Comparison of ENCODE assay signal across 32 mouse cellular contexts in genomic region chr9:50561145-50561917, GRCm38 (mm10). TPM values are rescaled to one million over a fixed set of nuclear protein-coding genes. Genes with fewer than 3 reads are reported as not detected.
DNase-seq lines count a peak whose midpoint lies in the region; ATAC-seq and TF ChIP-seq lines count a peak whose summit lies in the region.
"Had no signal": no experiment of that assay in that cellular context is flagged by ENCODE, and none has a peak within 500 bp of the region (broad histone marks: within the 10 kb centered on the region; RNA-seq: fewer than 3 reads in every experiment).

Gene Tex12 (minus strand): TSS chr9:50561325.

- H3K27me3 ChIP-seq in kidney, adult 2 months (replicated peaks; ENCODE audit: control insufficient read depth, insufficient read depth, low read length), result no peaks in the 10 kb centered on the region
- no peaks in the 10 kb centered on the region for H3K27me3 ChIP-seq in intestine, embryonic 16.5 days (replicated peaks; ENCODE audit: control insufficient read depth, insufficient read depth, low read length)
- H3K27me3 ChIP-seq: hindbrain, embryonic 15.5 days had no signal

- TF ChIP-seq POLR2A in kidney, adult 2 months (IDR thresholded peaks at IDR 0.05; ENCODE audit: low read depth, low read length), result no peak

- H3K27ac ChIP-seq in kidney, adult 2 months (ENCODE audit: insufficient read depth, low read depth, low read length), result no peak within 1 kb of the TSS
- H3K27ac ChIP-seq in ES-E14 (ENCODE audit: insufficient read depth, low read depth, low read length, poor library complexity, severe bottlenecking), result no peak within 1 kb of the TSS
- peak within 1 kb of the TSS; percentile 73 for H3K27ac ChIP-seq in intestine, embryonic 16.5 days (ENCODE audit: low read length)
- H3K27ac ChIP-seq: forebrain, embryonic 10.5 days; heart, embryonic 15.5 days; hindbrain, embryonic 15.5 days; kidney, postnatal 0 days; limb, embryonic 10.5 days; stomach, postnatal 0 days had no signal

- H3K4me1 ChIP-seq in kidney, adult 2 months (ENCODE audit: control insufficient read depth, insufficient read depth, low read length), result no peaks in the 10 kb centered on the region
- H3K4me1 ChIP-seq in ES-E14 (ENCODE audit: control insufficient read depth in 2 of 2, insufficient read depth in 2 of 2, low read length in 2 of 2, poor library complexity in 1 of 2), result 0 out of 4 replicates have a peak, but pooled peaks cover 0 to 3% of the 10 kb centered on the region in 2 experiments
- H3K4me1 ChIP-seq in intestine, embryonic 16.5 days (ENCODE audit: control insufficient read depth, insufficient read depth, low read length), result no peaks in the 10 kb centered on the region
- H3K4me1 ChIP-seq: forebrain, embryonic 10.5 days; heart, embryonic 15.5 days; hindbrain, embryonic 15.5 days; limb, embryonic 10.5 days had no signal

- ATAC-seq in intestine, embryonic 16.5 days, result peak; percentile 91
- ATAC-seq: forebrain, postnatal 0 days had no signal

- no peaks in the 10 kb centered on the region for H3K9me3 ChIP-seq in ES-E14 (ENCODE audit: control insufficient read depth, insufficient read depth, low read depth, low read length)
- no peaks in the 10 kb centered on the region; the same call in 1 of the 2 replicates for H3K9me3 ChIP-seq in intestine, embryonic 16.5 days (ENCODE audit: control insufficient read depth, low read length)
- H3K9me3 ChIP-seq: heart, embryonic 15.5 days; hindbrain, embryonic 15.5 days; limb, embryonic 10.5 days had no signal

- intact Hi-C loops in gastrocnemius, postnatal 14 days (cut with DNase I; ENCODE audit: low total_unique reads), result no loop called here

- no peak for TF ChIP-seq CTCF in kidney, adult 2 months (conservative IDR thresholded peaks at IDR 0.05; ENCODE audit: insufficient read depth, insufficient read length, low read depth, low read length)

- peak within 1 kb of the TSS; percentile 37; the same call in 1 of the 2 replicates for H3K9ac ChIP-seq in ES-E14 (ENCODE audit: insufficient read depth, low read depth, low read length, poor library complexity, severe bottlenecking)
- H3K9ac ChIP-seq in intestine, embryonic 16.5 days (ENCODE audit: low read depth, low read length), result no peak within 1 kb of the TSS
- H3K9ac ChIP-seq: forebrain, postnatal 0 days; heart, embryonic 15.5 days; hindbrain, embryonic 15.5 days had no signal

- H3K36me3 ChIP-seq in kidney, adult 2 months (ENCODE audit: control insufficient read depth, insufficient read depth, low read length), result no peaks in the 10 kb centered on the region
- no peaks in the 10 kb centered on the region for H3K36me3 ChIP-seq in ES-E14 (ENCODE audit: control insufficient read depth, insufficient read depth, low read length, poor library complexity, severe bottlenecking)
- no peaks in the 10 kb centered on the region for H3K36me3 ChIP-seq in intestine, embryonic 16.5 days (ENCODE audit: control insufficient read depth, insufficient read depth, low read length)
- H3K36me3 ChIP-seq: forebrain, embryonic 10.5 days; heart, embryonic 15.5 days; hindbrain, embryonic 15.5 days; limb, embryonic 10.5 days had no signal

- peak; percentile 40 for DNase-seq in kidney, adult 2 months
- no peak for DNase-seq in kidney, postnatal 25 days
- DNase-seq in ES-E14 (ENCODE audit: low read depth, low spot score) (peak; percentile 33), adipocyte (ENCODE audit: low spot score) (no peak)
- peak; percentile 90 for DNase-seq in testis, postnatal 14 days (ENCODE audit: low spot score)
- DNase-seq in gastrocnemius, postnatal 14 days, result no peak
- DNase-seq: adrenal gland, adult 2 months; cerebellum, adult 18-20 months; cerebellum, postnatal 14 days; forebrain, postnatal 0 days; heart, postnatal 4 days; lung, adult 2 months; lung, postnatal 14 days; thymus, postnatal 36 days had no signal

- in situ Hi-C loops in ES-E14 (cut with MboI; ENCODE audit: low sequenced_read_pairs in 2 of 2, unreplicated experiment in 2 of 2), result no loop called here

- no peak within 1 kb of the TSS for H3K4me2 ChIP-seq in intestine, embryonic 16.5 days (ENCODE audit: low read depth, low read length)
- H3K4me2 ChIP-seq: heart, embryonic 15.5 days; hindbrain, embryonic 15.5 days; liver, embryonic 11.5 days; midbrain, embryonic 11.5 days had no signal

- no peak within 1 kb of the TSS for H3K4me3 ChIP-seq in kidney, adult 2 months (ENCODE audit: insufficient read depth, low read depth, low read length)
- peak within 1 kb of the TSS in 1 of 2 experiments; percentile 33; a peak in 1 of 4 replicates for H3K4me3 ChIP-seq in ES-E14 (ENCODE audit: insufficient read depth in 1 of 2, low read depth in 1 of 2, low read length in 2 of 2, poor library complexity in 1 of 2, severe bottlenecking in 1 of 2)
- no peak within 1 kb of the TSS for H3K4me3 ChIP-seq in intestine, embryonic 16.5 days (ENCODE audit: low read length)
- H3K4me3 ChIP-seq: forebrain, embryonic 10.5 days; heart, embryonic 15.5 days; hindbrain, embryonic 15.5 days; limb, embryonic 10.5 days had no signal

- WGBS in kidney, adult 2 months, result 90% methylated on average over 38 of the region's 38 CpGs
- 87% methylated on average over 38 of the region's 38 CpGs for WGBS in intestine, embryonic 16.5 days

TF ChIP-seq in ES-E14, 5 proteins besides CTCF, POLR2A, EP300 and RAD21:
- TF ChIP-seq ZNF384 (IDR thresholded peaks at IDR 0.05; ENCODE audit: low read depth, low read length), result no peak
- peak; percentile 48; the same call in 1 of the 2 replicates for TF ChIP-seq CHD2 (IDR thresholded peaks at IDR 0.05; ENCODE audit: low read depth, low read length)
- TF ChIP-seq MAFK (IDR thresholded peaks at IDR 0.05; ENCODE audit: insufficient read depth, low read depth, low read length), result no peak

RNA-seq across cellular contexts. Expression of gene Tex12, which starts in this region (rescaled TPM):
- not detected in 2 replicates for polyA plus RNA-seq in kidney, adult 2 months (2012; rRNA removed)
- 0.94 TPM in 1 of 2 replicates, not detected in the other for total RNA-seq in ES-E14 (2012; rRNA removed)
- 0.23 TPM in 1 of 2 replicates, not detected in the other for polyA plus RNA-seq in intestine, embryonic 16.5 days (2015; fragmentation: Nextera tagmentation; extraction: Ambion mirVana)
- total RNA-seq in gastrocnemius, postnatal 14 days (2021), result not detected
- total RNA-seq: adrenal gland, adult 2 months; forebrain, postnatal 0 days; gastrocnemius, postnatal 4 days; heart, postnatal 4 days; layer of hippocampus, adult 18-20 months; layer of hippocampus, postnatal 25 days; megakaryocyte progenitor cell, adult 5-6 weeks; MEL; monocyte, adult 5-6 weeks; neutrophil, adult 5-6 weeks had no signal
- polyA plus RNA-seq: adrenal gland, adult 2 months; embryonic facial prominence, embryonic 11.5 days; forebrain, embryonic 10.5 days; heart, embryonic 15.5 days; intestine, embryonic 14.5 days; kidney, postnatal 0 days; limb, embryonic 10.5 days; liver, embryonic 11.5 days; lung, adult 2 months; stomach, postnatal 0 days had no signal

Comparison
In these comparisons a context has a peak if more than half of its experiments do, and no peak if none do; other contexts are left out.
1. Peak in DNase-seq in kidney, adult 2 months; RNA of the gene not detected or under 1 TPM.
2. Peak in DNase-seq and H3K9ac ChIP-seq in ES-E14; RNA of the gene not detected or under 1 TPM.
3. Peak in ATAC-seq and H3K27ac ChIP-seq in intestine, embryonic 16.5 days; RNA of the gene not detected or under 1 TPM.